Mouse (Mus musculus): ENCODE data around the gene Pkn1.

The Pkn1 gene

DNA sequence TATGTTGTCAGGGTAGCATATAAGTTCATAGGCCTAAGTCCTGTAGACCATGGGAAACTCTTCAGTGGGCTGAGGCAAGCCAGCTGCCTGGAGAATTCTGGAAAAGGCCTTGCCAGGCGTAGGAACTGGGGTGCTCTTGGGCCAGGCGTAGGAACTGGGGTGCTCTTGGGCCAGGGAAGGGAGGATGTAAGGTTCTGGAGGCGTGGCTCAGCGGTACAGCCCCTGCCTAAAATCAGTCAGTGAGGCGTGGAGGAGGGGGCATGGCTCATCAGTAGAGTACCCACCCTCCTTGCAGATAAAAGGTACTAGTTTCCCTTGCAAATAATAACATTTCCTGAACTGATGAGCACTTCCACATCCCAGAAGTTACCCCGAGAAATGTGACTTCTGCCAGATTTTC lies 44.3 kb downstream of the Pkn1 start:
- no peak for DNase-seq (ENCODE audit: low spot score in 2 of 2)

DNA sequence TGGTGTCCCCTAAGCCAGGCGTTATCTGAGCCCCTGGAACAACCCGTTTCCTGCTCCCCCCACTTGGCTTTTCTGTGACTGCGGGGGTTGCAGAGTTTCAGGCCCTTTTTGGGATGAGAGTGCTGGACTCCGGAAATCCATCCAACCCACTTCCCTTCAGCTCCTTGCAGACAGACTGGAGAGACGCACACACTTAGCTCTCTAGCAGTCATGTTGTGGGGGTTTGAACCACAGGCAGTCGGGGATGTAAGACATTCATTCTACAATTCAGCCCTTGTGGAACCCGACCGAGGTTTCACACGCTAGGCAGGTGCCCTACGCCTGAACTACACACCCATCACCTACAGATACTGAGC lies 45.3 kb downstream of the Pkn1 start:
- no peak for DNase-seq (ENCODE audit: low spot score in 2 of 2)

DNA sequence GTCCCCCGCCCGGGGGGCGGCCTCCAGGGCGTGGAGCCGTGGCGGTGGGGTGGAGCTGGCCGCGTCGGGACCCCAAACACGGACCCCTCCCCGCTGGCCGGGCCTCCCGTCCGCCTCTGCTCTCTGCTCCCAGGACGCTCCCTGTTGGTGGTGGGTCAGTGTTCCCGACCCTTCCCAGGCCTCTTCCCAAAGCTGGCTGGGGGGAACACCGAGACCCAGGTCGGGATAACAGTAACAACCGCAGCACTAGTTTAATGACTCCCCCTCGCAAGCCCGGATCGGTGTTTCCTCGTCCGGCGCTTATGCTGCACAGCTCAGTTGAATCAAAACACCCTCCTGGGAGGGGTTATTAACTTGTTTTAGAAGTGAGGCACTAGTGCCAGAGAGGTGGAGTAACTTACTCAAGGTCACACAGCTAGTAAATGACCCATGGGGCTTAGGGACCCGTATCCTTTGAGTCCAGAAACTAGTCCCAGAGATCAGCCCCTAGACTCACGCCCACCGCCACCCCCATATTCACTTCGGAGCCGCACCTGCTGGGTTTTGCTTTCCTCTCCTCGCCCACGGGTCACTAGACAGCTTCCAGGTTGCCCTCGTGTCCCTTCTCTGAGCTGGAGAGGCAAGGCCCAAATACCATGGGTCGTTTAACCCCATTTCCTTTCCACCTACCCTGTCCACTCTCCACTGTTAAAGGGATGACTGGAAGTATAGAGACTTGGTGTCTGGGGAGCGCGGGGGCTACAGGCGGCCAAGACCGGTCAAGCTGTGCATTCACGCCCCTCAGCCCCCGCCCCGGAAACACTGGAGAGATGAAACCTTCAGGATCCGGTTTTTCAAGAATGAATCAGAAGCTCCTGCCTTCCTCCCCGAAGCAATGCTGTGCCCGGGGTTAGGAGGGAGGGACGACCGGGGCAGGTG lies 46.0 kb downstream of the Pkn1 start:
- peak in 1 of 2 experiments; percentile 40 for DNase-seq (ENCODE audit: low spot score in 2 of 2)

DNA sequence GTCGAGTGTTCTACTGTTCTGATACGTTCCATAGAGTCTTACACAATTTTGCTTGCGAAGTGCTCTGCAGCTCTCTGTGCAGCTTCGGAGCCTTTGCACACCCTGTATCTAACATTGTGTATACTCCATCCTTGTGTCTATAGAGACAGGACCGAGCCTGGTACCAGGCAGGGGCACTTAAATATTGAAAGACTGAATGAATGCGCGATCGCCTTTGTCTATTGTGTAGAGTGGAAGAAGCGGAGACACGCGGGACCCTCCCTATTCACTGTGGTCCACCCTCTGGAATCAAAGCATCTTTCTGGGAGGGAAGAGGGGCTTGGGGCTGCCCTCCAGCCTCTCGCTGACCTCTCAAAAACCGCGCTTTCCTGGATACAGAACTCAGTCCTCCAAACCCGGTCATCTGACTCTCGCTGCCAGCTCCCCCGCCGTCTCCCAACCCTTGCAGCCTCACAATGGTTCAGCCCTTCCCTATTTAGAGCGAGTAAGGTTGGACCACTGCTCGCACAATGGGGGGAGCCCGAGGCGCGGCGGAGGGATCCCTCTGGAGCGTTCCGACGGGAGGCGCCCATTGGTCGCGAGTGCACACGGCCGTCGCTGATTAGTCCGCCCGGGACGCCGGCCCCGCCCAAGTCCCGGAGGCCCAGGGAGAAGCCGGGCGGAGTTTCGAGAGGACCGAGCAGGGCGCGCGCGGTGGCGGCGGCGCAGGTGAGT lies 46.8 kb downstream of the Pkn1 start, which contains the start of gene Gipc1:
Gene Gipc1 (plus strand): TSS at position 648 of the 714 bp plus-strand sequence.
- peak; percentile 96 to 97 for DNase-seq (ENCODE audit: low spot score in 2 of 2)

DNA sequence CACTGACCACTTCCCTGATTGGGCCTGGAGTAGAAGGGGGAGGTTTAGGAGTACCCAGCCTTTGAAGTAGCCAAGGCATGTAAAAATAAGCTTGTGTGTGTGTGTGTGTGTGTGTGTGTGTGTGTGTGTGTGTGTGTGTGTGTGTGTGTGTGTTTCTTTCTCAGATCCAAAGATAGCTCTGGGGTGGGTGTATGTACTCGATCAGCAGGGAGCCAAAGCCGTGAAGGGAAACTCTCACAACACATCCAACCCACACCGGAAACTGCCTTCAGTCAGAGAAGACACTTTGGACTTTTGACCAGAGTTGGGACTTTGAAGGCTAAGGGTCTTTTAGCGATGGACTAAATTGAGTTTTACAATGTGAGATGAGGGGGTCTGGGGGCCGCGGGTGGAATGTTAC lies 49.3 kb downstream of the Pkn1 start:
- DNase-seq (ENCODE audit: low spot score in 2 of 2), result no peak

DNA sequence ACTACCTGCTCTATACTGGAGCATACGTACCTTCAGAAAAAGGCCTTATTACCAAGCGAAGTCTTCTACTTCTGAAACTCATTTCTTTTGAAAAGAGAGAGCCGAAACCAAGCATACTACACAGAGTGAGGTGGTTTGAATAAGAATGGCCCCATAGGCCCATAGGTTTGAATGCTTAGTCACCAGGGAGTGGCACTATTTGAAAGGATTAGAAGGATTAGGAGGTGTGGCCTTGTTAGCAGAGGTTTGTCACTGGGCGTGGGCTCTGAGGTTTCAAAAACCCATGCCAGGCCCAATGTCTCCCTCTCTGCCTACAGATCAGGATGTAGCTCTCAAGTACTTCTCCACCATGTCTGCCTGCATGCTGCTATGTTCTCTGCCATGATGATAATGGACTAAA lies 50.9 kb downstream of the Pkn1 start:
- no peak for DNase-seq (ENCODE audit: low spot score in 2 of 2)

DNA sequence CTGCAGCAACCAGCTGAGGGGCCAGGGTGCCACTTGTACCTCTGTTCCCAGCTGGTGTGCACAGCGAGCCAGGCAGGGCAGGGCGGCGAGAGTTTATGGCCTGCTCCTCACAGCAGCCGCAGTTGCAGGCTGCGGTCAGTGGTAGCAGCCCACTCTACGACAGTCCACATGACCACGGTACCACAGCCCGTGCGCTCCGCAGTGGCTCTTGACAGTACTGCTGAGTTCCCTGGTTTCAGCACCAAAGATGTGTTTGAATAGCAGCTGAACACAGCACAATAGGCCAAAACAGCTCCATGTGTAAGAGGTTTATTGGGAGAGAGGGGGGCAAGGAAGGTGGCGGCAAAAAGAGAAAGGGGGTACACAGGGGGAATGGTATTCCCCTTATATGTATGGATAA lies 51.5 kb downstream of the Pkn1 start:
- DNase-seq (ENCODE audit: low spot score in 2 of 2), result no peak

DNA sequence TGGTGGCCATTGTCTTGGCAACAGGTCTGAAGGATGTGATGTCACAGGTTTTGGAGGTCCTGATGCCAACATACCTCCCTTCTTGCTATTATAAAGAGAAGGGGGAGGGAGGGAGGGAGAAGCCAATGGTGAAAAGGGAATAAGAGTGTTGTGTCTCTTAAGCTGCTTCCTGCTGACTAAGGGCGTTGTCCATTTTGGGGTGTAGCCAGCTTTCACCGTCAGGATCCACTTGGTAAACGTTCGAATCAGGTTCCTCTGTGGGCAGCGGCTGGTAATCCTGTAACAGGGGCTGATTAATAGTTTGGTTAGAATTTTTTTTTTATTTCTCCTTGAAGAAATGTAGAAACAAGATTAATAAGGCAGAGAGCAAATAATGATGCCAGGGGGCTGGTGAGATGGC lies 59.3 kb downstream of the Pkn1 start:
- no peak for DNase-seq (ENCODE audit: low spot score in 2 of 2)

DNA sequence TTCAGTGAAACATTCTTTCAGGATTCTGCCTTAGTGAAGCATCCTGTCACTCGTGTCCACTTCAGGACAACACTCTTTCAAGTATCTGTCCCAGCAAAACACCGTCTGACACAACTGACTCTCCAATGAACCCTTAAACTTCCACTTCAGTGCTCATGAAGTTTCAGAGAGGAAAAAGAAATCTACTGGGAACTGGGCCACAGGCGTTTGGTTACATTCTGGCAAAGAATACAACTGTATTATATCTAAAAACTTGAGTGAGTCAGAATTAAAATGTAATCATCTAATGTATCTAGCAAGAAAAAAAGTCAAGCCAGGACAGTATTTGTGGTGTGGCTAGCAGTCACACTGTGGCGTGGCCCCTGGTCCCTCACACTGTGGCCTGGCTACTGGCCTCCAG lies 60.1 kb downstream of the Pkn1 start:
- DNase-seq (ENCODE audit: low spot score in 2 of 2), result no peak

DNA sequence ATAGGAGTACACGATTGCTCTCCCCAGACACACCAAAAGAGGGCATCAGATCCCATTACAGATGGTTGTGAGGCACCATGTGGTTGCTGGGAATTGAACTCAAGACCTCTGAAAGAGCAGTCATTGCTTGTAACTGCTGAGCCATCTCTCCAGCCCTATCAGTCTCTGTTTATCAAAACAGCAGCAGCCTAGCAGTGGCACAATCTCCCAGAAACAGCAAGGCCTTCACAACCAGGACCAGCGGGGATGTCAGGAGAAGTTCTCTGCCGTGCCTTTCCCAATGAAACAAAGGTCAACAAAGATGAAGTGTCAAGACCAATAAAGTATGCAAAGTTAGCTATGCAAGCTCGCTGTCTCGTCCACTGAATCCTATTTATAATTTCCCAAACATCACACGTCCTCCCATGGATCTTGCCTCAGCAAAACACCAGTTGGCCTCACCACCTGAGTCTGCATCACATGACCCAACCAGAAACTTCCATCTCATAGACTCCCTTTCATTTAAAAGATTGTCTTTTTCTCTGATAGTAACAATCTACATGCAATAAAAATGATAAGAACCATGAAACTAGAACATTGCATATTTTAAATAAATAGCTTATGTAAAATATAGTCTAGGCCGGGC lies 66.8 kb downstream of the Pkn1 start:
- DNase-seq (ENCODE audit: low spot score in 2 of 2), result no peak

DNA sequence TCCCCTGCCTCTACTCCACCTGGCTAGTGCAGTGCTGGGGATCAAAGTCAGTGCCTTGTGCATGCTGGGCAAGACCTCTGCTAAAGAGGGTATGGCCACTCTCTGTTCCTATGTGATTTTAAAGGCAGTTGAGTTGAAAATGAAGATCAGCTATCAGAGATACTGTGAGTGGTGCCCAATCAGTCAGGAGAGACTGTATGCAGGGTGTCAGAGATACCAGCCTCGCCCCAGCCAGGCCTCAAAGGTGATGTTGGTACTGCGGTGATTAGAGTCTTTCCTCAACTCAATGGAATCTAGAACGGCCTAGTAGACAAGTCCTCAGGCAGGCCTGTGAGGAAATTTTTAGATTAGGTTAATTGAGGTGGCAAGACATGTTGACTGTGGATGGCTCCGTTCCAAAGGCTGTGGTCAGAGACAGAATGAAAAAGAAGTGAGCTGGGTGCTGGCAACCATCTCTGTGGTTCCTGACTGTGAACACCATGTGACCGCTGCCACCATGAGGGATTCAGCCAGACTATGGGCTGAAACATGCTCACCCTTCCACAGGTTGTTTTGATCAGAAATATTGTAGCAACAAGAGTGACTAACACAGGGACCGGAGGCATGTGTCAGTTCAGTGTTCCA lies 73.2 kb downstream of the Pkn1 start:
- DNase-seq (ENCODE audit: low spot score in 2 of 2), result no peak

DNA sequence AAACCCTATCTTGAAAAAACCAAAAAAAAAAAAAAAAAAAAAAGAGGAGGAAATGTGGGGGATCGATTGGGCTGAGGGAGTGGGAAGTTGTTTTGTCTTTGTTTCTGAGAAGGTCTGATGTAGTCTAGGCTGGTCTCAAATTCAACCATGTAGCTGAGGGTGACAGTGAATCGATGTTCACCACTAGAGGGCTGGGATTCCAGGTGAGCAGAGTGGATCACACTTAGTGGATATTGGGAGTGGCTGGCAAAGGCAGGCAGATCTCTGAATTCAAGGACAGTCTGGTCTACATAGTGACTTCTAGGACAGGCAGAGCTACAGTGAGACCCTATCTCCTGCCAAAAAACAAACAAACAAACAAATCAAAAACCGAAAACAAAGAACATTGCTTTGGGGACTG lies 74.2 kb downstream of the Pkn1 start:
- DNase-seq (ENCODE audit: low spot score in 2 of 2), result peak in 1 of 2 experiments; percentile 40

DNA sequence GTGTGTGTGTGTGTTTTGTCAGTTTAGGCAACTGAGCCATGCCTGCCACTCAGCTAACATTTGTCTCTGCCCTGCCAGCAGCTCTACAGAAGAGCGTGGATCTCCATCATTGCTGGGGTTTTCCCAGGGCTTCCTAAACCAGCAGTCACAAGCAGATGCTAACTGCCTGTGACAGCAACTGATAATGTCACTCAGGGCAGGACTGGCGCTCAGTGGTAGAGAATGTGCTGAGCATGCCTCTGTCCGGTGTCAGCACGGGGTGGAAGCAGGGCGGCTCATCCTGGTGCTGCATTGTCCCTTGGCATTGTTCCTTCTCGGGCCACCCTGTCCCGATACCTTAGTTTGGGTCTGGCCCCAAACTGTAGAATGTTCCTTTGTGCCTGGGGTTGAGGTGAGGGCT lies 75.4 kb downstream of the Pkn1 start:
- no peak for DNase-seq (ENCODE audit: low spot score in 2 of 2)

DNA sequence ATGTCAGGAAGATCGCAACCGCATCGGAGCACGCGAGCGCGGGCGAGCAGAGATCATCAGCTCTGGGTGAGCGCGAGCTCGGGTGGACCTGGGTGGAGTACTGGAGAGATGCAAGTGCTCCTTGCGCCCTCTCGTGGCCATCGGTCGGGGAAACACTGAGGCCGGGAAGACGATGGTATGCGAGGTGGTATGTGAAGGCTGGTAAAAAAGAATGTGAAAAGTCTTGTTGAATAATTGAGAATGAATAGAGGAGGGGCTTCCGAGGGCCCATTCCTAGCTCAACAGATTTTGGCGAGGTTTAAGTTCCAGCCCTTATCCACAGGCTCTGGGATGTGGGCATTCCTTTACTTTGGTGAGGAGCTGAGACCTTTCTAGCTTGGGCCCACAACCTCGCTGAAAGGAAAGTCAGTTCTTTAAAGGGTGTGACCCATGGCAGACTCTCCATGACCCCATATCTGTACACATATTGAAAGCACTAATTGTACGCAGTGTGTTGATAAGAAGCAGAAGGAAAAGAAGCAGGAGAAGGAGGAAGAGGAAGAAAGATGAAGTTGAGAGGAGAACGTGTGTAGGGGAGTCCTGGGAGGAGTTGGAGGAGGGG lies 76.5 kb downstream of the Pkn1 start:
- DNase-seq (ENCODE audit: low spot score in 2 of 2), result peak; percentile 90 to 93

DNA sequence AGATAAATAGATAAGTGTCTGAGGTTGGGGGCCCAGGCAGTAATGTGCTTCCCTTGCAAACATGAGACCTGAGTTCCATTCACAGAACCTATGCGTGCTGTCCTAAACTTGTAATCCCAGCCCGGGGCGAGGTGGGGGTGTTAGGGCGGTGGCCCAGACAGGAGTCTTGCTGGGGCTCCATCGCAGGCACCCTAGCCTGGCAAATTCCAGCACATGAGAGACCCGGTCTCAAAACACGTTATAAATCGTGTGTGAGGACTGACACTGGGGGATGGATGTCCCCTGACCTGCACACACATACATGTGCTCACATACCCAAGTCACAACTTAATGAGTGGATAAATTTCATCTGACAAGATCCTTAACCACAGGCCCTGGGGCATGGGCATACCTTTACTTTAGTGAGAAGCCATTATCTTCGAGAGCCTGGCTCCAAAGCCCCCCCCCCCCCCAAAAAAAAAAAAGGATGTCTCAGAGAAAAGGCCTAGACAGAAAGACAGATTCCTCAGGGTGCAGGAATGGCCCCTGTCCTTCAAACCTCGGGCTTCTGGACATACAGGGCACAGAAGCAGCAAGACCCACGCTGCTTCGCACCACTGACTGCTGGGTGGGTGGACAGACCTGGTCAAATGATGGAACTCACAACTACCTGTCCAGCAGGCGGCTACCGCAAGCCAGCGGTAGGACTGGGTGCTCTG lies 77.1 kb downstream of the Pkn1 start:
- DNase-seq (ENCODE audit: low spot score in 2 of 2), result no peak

DNA sequence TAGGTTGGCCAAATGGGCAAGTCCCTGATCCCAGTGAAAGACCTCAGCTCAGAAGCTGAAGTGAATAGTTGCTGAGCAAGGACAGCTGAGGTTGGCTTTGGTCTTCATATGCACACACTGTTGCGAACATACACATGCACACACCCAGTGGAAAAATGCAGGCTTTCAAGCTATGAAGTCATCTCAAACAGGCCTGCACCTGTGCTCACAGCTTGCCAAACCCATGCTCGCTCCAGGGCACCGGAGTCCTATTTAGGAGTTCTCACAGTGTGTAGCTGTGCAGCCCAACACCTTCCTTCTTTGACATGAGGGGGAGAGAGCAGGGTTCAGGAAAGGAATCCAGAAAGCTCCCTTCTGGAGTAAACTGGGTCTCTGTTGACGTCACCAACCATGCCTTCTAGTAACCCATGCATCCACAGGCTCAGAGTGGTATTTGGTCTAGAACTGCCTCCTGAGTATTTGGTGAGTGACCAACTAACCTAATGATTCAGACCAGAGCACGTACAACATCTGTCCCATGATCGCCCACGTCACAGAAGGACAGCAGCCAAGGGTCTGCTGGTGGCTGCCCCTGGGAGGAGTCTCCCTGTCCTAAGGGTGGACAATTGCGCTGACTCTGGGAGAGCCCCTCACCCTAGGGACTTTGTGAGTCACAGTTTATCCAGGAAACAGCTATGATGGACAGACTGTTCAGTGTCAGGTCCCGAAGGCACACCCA lies 79.3 kb downstream of the Pkn1 start:
- DNase-seq (ENCODE audit: low spot score in 2 of 2), result no peak

DNA sequence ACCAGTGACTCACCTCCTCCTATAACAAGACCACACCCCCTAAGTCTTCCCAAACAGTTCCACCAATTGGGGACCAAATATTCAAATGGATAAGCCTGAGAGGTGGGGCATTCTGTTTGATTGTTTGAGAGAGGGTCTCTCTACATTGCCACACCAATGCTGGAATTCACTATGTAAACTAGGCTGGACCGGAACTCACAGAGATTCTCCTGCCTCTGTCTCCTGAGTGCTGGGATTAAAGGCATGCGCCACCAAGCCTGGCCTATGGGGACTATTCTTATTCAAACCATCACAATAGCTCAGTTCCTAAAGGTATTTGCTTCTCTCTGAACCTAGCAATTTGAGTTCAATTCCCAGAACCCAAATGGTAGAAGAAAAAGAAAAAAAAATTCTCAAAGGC lies 80.4 kb downstream of the Pkn1 start:
- DNase-seq (ENCODE audit: low spot score in 2 of 2), result no peak

DNA sequence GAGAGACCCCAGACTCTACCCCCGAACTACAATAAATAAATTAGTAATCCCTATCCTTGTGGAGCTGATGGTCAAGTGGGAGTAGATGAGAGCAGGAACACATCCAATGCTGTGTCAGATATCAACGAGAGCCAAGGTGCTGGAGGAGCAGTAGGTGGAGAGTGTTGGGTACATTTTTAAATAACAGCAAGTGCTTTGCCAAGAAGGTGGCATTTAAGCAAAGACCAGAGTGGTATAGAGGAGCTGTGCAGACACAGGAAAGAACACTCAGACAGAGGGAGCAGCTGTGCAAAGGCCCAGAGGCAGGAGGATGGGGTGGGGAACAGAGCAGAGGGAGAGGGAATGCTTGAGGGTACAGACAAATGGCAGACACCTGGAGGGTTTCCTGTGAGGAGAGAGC lies 81.9 kb downstream of the Pkn1 start:
- DNase-seq (ENCODE audit: low spot score in 2 of 2), result peak in 1 of 2 experiments; percentile 64

DNA sequence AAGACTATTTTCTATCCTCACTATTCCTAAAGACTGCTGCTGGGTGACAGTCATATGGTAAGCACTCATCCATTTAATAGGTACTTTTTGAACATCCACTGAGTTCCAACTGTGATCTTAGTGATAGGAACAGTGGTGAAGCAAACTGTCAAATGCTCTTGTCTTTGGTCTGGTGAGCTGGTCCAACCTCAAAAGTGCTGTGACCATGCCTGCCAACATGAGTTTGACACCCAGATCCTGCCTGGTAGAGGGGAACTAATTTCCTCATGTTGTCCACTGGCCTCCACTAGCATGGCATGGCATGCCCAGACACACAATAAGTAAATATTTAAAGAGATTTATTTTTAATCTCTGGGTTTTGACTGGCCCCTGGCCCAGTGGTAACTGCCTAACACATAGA lies 82.4 kb downstream of the Pkn1 start:
- no peak for DNase-seq (ENCODE audit: low spot score in 2 of 2)

Data from frontal cortex, postnatal 36 days (tissue).